Mouse (Mus musculus) liver, adult 2 months (tissue): ENCODE data around the gene Ltbp3.

Experiments used
- CTCF ChIP-seq: fragments of 200-500 bp; IDR thresholded peaks from 2 replicates; pipeline ENCODE4 v1.5.1; 2011; ENCODE audit warnings: low read depth, low read length, control low read depth
- POLR2A ChIP-seq: fragments of 200-500 bp; IDR thresholded peaks from 2 replicates; pipeline ENCODE4 v1.6.1; 2011; ENCODE audit warnings: low read length, control low read depth; ENCODE audit not compliant: insufficient read depth; ENCODE audit errors: extremely low read depth

- TF ChIP-seq CTCF (no peak), POLR2A (no peak)
Measured at GRCm38 (mm10) chr19:5740320-5741317, at the start of gene Ltbp3.
